Mouse (Mus musculus): Measurements from ENCODE around the gene Cabp1.

DNA sequence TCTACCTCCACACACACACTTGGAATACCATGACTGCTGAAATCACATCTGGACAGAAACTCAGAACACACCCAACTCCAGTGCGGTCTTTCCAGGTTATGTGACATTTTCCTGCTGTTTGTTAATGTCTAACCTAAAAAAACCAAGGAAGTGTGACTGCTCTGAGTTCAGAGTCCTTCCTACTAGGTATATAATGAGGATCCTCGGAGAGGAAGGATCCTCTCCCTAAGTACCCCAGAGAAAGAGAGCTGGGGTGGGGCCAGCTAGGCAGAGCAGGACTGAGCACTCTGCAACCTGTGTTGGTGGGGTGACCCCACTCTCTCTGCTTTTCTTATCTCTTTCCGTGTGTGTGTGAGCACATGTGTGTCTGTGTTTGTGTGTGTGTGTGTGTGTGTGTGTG is 46.8 kb downstream of the Cabp1 start:
- TF ChIP-seq CTCF (IDR thresholded peaks at IDR 0.05; ENCODE audit: borderline replicate concordance, insufficient read depth, low read length) (no peak), POLR2A (IDR thresholded peaks at IDR 0.05; ENCODE audit: low read depth, low read length) (no peak)

All from embryonic fibroblast, embryonic 13.5 days (primary cell).